Mouse (Mus musculus) right cerebral cortex, postnatal 36 days (tissue): ENCODE measurements around the gene Thg1l.

Experiments used
- DNase-seq, 2 experiments: peaks; one replicate each; pipeline ENCODE4 v3.0.0; 2022; ENCODE audit warnings: low spot score in 2 of 2, mixed read lengths in 1 of 2

Thg1l gene

DNA sequence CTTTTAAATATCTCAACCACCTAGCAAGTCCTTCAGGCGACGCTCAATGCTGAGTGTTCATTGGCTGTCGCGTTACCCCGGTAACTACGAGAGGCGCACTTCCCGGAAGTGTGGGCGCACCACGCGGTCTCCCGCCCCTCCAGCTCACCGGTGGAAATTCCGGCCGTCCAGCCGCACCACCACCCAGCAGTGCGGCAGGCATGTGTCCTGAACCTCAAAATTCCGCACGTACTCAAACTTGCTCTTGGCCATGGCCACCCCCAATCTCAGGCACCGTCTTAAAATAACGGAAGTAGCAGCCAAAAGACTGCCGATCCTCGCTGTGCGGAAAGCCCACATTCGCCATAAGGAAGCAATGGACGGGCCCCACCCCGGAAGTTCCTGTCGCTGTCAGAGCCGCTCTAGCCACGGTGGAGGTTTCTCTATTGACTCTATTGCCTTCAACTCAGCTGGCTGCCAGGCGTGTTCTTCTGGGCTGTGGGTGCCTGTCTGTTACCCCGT lies at the start of gene Thg1l:
Gene Thg1l (minus strand): TSS at position 368 of the 501 bp plus-strand sequence.
- DNase-seq = peak; percentile 89 to 90

DNA sequence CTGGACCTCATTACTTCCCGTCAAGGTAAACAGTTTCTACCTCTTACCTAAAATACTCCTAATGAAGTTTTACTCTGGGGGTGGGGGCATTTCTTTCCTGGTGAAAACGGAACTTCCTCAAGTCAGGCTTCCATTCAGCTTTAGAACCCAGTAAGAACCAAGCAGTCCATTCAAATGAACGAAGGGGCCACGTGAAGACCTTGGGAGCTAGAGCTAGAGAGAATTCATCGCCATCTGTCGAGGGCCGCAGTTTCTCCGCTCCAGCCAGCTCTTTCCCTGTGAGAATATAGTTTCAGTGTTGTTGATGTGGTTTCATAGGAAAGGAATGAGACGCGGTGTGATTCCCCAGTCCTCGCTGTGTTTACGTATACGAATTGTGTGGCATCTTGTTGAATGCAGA lies 36.8 kb upstream of the Thg1l start:
- no peak for DNase-seq

DNA sequence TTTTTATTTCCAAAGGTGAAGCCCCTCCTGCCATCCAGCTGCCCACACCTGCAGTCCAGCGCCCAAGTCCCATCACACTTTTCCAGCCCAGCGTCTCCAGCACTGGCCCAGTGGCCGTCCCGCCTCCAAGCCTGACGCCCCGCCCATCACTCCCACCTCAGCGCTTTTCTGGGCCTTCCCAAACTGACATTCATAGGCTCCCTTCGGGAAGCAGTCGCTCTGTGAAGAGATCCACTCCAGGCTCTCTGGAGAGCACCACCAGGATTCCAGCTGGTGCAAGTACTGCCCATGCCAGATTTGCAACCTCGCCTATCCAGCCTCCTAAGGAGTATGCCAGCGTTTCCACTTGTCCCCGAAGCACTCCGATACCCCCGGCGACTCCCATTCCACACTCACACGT lies 36.3 kb upstream of the Thg1l start:
- no peak for DNase-seq

DNA sequence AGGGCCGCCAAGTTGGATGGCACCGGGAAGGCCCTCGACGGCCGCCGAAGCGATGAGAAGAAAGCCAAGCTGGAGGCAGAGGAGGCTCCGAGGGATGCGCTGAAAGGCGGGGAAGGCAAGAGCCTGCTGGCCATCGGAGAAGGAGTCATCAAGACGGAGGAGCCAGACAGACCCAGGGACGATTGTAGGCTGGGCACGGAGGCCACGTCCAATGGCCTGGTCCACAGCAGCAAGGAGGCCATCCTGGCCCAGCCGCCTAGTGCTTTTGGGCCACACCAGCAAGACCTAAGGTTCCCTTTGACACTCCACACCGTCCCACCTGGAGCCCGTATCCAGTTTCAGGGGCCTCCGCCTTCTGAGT lies 25.6 kb upstream of the Thg1l start:
- DNase-seq = no peak

DNA sequence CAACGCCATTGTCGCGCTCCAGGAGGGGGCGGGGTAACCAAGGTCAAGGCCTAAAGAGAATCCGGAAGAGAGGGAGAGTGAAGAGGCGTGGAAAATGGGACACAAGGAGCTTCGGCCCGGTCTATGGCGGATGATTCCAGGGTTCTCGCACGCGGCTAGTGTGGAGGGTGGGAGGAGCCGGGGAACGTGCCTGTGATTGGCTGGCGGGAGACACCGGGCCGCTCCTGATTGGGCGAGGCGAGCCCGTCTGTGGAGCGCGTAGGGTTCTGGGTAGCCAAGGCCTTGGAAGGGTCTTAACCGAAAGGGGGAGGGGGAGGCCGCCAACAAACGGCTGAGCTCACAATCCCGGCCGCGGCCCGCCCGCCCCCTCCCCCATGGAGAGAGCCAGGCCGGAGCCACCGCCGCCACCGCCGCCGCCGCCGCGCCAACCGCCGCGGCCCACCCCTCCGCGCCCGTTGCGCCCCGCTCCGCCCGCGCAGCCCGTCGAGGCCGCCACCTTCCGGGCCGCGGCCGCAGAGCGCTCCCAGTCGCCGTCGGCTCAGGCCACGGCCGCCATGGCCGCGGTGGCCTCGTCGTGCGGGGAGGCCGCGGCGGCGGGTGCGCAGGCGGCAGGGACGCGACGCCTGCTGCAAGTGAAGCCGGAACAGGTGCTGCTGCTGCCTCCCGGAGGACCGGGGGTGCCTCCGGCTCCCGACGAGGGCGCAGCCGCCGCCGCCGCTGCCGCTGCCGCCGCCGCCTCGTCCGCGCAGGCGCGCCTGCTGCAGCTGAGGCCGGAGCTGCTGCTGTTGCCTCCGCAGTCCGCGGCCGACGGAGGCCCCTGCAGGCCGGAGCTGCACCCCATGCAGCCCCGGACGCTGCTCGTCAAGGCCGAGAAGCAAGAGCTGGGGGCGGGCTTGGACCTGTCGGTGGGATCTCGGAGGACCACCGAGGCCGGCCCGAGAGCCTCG lies 24.9 kb upstream of the Thg1l start, which contains the start of gene Sox30:
Gene Sox30 (plus strand): TSS at position 365 of the 947 bp plus-strand sequence.
- peak; percentile 9 to 16 for DNase-seq

DNA sequence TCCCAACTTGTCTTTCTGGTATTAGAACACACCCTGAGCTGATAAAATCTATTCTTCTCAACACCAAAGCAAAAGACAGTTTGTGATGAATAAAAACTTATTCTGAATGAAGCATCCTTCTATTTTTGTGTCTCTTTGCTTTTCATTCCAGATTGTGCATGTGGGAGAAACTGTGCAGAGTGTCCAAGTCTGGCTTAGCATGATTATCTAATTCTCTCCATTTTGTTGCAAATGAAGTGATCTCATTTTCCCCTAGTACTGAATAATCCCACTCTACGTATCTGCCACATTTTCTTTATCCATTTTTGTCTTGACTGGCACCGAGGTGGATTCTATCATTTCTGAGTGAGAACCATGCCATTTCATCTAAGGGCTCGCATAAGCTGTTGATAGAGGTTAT lies 20.8 kb upstream of the Thg1l start:
- peak; percentile 11 to 13 for DNase-seq

DNA sequence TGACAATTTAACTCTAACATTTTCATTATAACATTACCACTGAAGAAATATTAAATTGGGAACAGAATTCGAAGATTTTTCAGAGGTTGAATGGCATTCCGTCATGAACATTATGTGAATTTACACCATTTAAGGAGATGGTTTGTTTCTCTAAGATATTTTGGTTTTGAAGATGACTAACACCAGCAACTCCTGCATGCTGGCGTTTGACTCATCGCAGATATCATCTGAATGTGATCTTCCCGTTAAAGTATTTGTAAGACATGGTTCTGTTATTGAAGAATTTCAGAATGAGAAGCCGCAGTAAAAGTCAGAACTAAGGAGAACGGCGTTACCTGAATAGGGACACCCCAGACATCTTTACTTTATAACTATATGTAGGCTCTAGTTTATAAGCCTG lies 19.2 kb upstream of the Thg1l start:
- no peak for DNase-seq

DNA sequence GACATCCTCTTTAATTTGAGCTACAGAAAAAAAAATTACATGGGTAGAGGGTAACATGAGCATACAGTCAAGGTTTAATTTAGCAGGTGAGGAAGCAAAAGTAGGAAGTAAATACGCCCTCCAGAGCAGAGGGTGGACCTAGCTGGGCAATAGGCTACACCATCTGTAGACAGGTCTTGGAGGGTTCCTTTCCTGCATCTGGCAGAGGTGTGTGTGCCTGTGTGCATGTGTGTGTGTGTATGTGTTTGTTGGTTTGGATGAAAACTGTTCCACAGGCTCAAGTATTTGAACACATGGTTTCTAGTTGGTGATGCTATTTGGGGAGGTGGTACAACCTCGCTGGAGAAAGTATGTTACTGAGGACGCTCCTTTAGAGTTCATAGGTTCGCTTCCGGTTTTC lies 18.3 kb upstream of the Thg1l start:
- DNase-seq = no peak

DNA sequence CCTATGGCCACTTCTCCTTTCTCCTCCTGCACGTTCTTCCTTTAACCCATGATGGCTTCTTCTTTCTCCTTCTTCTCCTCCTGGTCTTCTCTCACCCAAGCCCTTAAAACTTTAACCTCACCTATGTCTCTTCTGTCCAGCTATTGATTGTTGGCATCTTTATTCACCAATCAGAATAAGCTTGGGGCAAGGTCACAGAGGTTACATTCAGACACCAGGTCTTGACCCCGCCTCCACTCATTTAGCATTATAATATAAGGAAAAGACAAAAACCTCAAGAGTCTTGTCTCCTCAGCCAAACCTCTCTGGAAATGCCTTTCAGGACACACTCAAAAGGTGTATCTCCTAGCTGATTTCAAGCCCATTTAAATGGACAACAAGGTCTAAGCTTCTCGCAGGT lies 13.2 kb upstream of the Thg1l start:
- DNase-seq = no peak

DNA sequence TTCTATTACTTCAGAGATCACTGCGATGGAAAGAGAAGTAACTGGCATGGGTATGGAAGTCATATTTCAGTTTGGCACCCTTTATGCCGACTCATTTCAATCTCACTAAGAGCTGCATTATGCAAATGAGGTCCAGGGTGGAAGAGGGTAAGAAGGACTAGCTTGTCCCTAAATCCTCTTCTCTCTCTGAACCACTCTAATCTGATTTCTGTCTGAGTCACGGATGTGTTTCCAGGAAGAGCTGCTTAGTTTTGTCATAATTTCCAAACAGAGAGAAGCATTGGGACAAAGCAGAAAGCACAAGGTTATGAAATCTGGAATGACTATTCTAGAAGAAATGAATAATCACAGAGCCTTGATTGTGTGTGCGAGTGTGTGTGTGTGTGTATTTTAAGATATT lies 11.6 kb upstream of the Thg1l start:
- no peak for DNase-seq

DNA sequence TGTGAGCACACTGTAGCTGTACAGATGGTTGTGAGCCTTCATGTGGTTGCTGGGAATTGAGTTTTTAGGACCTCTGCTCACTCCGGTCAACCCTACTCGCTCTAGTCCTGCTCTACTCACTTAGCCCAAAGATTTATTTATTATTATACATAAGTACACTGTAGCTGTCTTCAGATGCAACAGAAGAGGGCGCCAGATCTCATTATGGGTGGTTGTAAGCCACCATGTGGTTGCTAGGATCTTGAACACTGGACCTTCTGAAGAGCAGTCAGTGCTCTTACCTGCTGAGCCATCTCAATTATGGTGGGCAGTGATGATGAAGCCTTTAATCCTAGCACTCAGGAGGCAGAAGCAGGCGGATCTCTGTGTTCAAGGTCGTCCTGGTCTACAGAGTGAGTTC lies 4.7 kb upstream of the Thg1l start:
- no peak for DNase-seq

DNA sequence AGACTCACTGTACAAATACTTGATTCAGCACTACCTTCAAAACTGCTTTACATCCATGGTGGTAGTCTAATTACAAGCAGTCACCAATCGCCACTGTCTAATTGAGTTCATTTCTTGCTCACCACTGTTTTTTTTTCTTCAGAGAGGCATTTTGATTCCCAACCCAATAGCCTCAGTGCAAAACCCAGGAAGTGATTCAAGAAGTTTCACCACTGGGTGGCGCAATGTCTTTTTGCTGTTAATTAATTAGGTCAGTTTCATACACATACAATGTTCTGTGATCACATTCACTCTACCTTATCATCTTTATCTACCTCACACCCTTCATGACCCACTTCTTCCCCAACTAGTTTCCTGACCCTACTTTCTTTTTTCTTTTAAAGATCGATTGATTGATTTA lies 4.3 kb upstream of the Thg1l start:
- no peak for DNase-seq

DNA sequence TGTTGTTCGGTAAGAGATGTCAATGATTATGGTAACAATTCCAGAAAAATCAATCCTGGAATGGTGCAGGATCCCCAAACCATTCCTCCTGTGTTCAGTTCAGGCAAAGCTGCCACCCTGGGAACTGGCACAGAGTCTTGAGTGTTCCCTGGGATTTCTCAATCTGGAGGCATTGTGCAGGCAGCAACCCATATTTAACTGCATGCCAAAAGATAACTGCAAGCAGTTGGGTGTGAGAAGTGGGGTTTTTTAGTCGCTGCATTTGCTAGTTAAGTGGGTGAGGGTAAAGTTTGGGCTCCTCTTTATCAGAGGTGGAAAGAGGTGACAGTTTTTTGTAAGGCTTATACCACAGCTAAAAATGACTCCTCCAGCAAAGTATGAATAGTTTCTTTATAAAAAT lies 7.8 kb downstream of the Thg1l start:
- DNase-seq = peak; percentile 30 to 62

DNA sequence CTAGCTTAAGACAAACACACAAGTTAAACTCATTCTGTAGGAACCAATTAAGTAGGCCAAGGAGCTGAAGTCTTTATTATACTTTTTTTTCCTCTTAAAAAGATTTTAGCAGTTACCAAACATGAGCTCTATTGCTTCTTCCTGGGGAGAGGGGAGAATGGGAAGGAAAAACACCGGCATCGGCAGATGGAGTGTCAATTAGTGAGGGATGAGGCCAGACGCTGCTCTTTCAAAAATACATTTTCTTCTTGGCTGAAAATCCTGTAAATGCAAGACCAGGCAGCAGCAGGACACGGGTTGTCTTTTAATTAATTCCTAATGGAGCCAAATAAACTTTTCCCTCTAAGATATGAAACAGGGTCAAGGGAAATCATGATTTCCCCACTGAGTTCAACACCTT lies 8.5 kb downstream of the Thg1l start:
- DNase-seq = no peak

DNA sequence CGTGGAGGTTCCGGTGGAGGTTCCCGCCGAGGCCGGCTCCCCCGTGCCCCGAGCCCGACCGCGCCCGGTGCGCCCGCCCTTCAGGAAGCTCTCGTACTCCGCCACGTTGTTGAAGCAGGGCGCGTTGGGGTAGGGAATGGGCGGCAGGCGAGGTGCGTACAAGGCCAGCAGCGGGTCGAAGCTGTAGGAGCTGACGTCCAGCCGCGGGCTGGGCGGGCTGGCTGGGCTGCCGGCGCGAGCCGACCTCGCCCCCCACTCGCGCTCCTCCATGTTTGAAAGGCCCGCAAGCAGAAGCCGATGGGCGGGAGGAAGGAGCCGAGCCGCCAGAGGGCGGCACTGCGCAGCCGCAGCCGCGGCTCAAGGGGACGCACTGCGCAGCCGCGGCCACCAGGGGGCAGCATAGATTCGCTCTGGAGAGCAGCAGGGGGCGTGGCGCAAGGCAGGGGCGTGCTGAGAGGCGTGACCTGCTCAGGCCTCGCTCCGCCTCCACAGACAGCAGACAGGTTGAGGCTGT lies 10.6 kb downstream of the Thg1l start, which contains the start of gene Lsm11:
Gene Lsm11 (minus strand): TSS at position 293 of the 514 bp plus-strand sequence.
- DNase-seq = peak; percentile 90 to 91

DNA sequence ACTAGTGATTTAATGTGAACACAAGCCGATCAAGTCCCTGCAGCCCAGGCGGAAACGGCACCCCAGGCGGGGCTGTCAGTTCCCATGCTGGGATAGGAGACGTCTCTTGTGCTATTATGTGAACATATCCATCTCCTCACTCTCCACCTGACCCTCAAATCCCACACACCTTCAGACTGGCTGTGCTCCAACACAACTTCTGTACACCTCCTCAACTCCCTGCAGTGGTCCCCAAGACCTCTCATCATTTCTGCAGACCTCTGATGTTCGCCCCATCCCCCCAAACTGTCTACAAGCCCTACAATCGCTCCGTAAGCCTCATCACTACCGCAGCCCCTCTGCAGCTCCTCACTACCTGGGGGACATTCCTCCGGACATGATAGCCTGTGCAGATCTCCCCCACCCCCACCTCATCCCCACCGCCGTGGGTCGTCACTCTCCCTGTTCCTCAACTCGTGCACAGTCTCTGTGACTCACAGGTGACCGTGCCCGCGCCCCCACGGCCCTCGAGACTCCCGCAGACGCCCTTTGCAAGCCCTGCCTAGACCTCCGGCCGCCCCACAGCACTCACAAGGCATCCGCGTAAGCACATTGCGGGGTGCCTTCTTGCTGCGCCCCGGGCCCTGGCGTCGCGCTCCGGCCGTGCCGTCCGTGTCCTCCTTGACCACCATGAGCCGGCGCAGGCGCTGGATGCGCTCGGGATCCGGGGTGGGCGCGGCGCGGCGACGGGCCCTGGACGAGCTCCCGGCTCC lies 11.2 kb downstream of the Thg1l start:
- DNase-seq = no peak

DNA sequence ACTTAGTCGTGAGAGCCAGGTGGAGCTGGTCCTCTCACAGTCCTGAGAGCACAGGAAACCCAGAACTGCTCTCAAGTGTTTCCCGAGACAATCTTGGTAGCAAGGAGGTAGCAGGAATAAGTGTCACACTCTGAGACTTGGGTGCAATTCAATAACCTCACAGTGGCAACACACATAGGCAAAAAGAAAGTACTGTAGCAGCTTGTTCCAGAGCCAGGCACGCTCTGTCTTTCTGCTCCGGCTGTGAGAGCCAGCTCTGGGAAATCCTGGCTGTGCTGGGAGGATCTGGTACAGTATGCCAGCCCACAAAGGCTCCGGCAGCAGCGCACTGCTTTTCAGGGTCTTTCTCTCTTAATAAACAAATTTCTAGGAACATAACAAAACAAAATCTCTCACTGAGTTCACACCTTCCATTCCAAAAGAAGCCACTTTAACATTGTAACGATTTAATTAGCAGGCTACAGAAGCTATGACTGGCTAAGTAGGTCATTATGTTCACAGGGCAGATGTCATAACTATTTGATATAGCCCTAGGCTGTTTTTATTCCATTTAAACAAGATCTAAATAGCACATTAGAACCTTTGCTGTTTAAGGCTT lies 12.1 kb downstream of the Thg1l start:
- peak; percentile 61 to 77 for DNase-seq

DNA sequence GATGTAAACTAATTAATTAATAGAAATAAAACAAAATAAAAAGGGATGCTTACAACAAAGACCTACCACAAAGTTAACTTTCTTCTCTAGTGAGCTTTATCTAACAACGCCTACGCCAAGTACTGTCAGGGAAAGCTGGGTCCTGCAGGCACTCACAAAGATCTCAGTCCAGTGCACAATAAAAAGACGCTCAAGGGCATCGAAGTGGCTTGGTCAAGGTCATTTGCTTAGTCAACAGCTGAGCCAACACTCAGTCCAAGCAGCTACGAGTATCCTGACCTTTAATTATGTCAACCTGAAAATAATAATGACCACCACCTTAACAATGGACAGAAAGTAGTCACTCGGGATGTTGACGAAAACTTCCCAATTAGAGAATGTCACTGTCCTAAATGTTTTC lies 13.0 kb downstream of the Thg1l start:
- no peak for DNase-seq

DNA sequence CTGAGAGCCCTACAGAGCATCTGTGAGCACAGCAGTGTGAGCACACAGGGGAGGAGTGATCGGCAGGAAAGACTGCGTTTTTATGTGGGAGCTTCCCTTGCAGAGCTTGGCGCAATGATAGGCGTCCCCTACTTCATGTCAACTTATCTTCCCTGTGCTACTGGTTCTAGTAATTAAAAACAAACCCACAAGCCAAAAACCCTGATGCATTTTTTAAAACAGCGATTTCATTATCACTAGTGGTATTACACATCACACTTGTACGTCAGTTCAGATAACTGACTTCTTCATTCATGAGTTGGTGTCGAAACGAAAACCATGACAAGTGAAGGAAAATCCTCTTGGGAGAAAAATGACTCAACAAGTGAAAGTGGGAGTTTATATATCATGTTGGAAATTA lies 16.4 kb downstream of the Thg1l start:
- no peak for DNase-seq

DNA sequence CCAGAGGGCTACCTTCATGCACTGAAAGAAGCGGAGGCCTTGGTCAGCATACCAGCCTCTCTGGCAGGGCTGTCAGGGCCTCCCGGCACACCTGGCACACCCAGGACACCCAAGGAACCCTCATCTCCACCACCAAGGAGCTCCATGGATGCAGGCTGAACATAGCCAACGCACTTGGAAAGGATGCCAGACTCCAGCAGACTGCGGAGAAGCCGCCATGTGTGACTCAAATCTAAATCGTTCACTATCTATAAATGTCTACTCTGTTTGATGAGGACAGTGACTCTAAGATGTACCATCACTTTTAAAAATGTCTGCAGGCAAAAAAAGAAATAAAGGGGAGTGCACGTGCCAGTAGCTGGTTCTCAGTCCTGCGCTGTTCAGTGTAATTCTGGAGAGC lies 17.8 kb downstream of the Thg1l start:
- no peak for DNase-seq

DNA sequence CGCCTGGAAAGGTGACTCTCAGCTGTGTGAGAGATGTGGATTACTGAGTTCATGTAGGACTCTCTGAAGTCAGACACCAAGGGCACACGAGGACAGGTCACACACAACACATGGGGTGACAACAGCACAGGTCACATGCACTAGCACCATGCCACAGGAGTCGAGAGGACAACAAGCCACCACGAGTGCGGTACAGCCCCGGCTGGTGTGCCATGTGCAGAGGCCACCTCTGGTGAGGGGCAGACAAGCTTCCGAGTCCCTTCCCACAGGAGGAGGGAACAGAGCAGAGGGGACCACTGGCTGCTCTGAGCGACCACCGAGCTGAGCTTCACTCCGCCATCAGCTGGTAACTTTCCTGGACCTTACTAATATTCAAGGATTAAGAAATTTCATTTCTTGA lies 22.5 kb downstream of the Thg1l start:
- no peak for DNase-seq

DNA sequence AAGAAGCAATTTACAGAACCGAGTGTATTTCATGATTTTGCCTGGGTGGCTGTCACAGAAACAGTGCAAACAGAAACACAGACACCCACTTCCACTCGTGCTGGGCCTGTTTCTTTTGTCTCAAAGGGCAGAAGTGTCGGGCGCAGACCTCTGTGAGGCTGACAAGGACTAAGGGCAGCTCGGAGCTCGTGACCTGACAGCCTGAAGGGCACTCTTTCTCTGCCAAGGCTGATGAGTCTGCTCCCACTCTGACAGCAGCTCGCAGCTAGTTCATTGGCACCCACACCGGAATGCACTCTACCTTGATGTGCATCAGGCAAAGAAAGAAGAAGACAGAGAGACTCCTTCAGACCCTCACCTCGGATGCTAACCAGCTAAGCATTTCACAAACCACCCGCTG lies 25.8 kb downstream of the Thg1l start:
- no peak for DNase-seq
